Mouse (Mus musculus) liver, adult 2 months (tissue): Measurements from ENCODE around the gene Scrt2.

Experiments
- CTCF ChIP-seq: fragments of 200-500 bp; IDR thresholded peaks from 2 replicates; pipeline ENCODE4 v1.5.1; 2011; ENCODE audit warnings: low read depth, low read length, control low read depth
- POLR2A ChIP-seq: fragments of 200-500 bp; IDR thresholded peaks from 2 replicates; pipeline ENCODE4 v1.6.1; 2011; ENCODE audit warnings: low read length, control low read depth; ENCODE audit not compliant: insufficient read depth; ENCODE audit errors: extremely low read depth

DNA sequence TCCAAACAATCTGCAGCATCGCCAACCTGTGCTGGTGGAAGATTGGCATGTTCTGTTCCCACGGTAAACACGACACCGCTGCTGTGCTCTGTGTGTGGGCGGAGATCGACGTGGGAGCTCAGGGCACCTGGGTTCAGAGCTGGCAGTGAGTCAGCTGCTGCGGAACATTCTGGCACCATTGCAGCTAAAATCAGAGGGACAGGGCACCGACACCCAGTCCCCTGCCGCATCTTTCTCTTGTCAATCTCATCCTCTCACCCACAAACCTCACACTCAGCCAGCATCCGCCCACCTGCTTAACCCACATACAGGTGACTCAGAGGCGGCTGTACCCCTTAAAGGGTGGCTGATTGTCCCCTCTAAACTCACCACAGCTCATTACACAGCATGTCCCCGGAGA is 20.4 kb downstream of the Scrt2 start:
- TF ChIP-seq POLR2A (no peak), CTCF (no peak)
